Mouse (Mus musculus) left cerebral cortex, adult 8-10 months (tissue): ENCODE results near the gene Dcun1d2. TPM values are rescaled to one million over a fixed set of nuclear protein-coding genes. Genes with fewer than 3 reads are reported as not detected.

Experiments used
- DNase-seq, 2 experiments: peaks; one replicate each; pipeline ENCODE4 v3.0.0; 2022; ENCODE audit warnings: low spot score in 2 of 2
- total RNA-seq, 4 experiments: library from RNA; stranded (reverse); gene quantifications; 2 replicates each; pipeline ENCODE4 v1.2.4; 2022

The Dcun1d2 gene
- total RNA-seq, 4 experiments from 2014 or later = 38.6 to 43.6 (median 39.0) TPM

GRCm38 (mm10) chr8:13206290-13206689 is 81.6 kb downstream of the Dcun1d2 start:
- DNase-seq = no peak

Other genes starting within 250 kb of the Dcun1d2 start
- not detected for gene Proz, start 227.2 kb downstream of the Dcun1d2 start, total RNA-seq
- 10 to 100 TPM; 24.6 to 33.1 (median 28.5) TPM for gene Pcid2, start 182.7 kb downstream of the Dcun1d2 start, total RNA-seq
- gene Cul4a, start 182.5 kb downstream of the Dcun1d2 start, total RNA-seq = 10 to 100 TPM; 52.9 to 58.8 (median 53.7) TPM
- 100 to 1,000 TPM; 296 to 343 (median 307) TPM for gene Lamp1, start 129.0 kb downstream of the Dcun1d2 start, total RNA-seq
- gene Grtp1, start 87.5 kb downstream of the Dcun1d2 start, total RNA-seq = 1 to 10 TPM; 5.1 to 7.4 (median 5.7) TPM
- 1 to 10 TPM; 1.4 to 2.3 (median 1.7) TPM for gene Adprhl1, start 34.0 kb downstream of the Dcun1d2 start, total RNA-seq
- gene Tmco3, start 59 bp upstream of the Dcun1d2 start, total RNA-seq = 10 to 100 TPM; 39.5 to 52.8 (median 50.3) TPM
- gene Tfdp1, start 50.6 kb upstream of the Dcun1d2 start, total RNA-seq = 10 to 100 TPM; 49.4 to 72.9 (median 53.6) TPM
- not detected for gene Atp4b, start 108.7 kb upstream of the Dcun1d2 start, total RNA-seq
- gene Grk1, start 117.0 kb upstream of the Dcun1d2 start, total RNA-seq = under 1 TPM in 1 of 4 experiments, not detected in 3; 0.09 TPM
- 1 to 10 TPM; 3.4 to 5.1 (median 4.1) TPM for gene Tmem255b, start 147.1 kb upstream of the Dcun1d2 start, total RNA-seq
- gene Gas6, start 206.4 kb upstream of the Dcun1d2 start, total RNA-seq = 100 to 1,000 TPM in 3 of 4 experiments, 10 to 100 TPM in 1; 97.2 to 113 (median 110) TPM